Mouse (Mus musculus) left cerebral cortex, adult 11 months (tissue): Measurements from ENCODE around the gene Dhx57.
"Not testable (repeated sequence)": the region's sequence is repeated elsewhere in the genome, so short reads cannot be mapped to it uniquely, and the experiment has no call there.

Experiments used
- DNase-seq: peaks from one replicate; pipeline ENCODE4 v3.0.0; 2022; ENCODE audit warnings: low spot score

Gene Dhx57

DNA sequence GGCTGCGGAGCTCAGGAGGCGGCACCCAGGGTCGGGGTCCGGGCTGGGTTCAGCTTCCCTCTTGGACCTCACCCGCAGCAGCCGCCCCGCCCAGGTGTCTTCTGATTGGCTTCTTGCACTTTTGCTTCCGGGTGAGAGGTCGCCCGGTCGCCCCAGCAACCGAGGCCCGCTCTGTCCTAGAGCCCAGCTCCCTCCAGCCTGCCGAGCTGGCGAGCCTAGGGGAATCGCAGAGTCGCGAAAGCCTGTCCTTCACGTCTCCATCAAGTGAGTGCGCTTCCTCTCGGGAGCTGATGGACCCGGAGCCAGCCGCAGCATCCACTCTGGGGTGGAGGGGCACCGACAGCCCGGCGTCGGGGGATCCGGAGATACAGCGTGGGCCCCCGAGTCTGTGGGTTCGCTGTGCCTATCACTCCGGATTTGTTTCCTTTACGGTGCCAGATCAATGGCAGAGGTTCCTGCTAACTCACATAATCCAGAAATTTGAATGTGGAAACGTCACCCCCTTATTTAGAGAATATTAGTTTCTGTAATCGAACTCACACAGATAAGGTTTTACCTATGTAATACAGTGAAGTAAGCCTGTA lies at the start of gene Dhx57, which contains the start of gene Morn2:
Gene Dhx57 (minus strand): TSS at position 403 of the 584 bp plus-strand sequence.
Gene Morn2 (plus strand): TSS at position 130 of the 584 bp plus-strand sequence.
- peak; percentile 91 for DNase-seq

DNA sequence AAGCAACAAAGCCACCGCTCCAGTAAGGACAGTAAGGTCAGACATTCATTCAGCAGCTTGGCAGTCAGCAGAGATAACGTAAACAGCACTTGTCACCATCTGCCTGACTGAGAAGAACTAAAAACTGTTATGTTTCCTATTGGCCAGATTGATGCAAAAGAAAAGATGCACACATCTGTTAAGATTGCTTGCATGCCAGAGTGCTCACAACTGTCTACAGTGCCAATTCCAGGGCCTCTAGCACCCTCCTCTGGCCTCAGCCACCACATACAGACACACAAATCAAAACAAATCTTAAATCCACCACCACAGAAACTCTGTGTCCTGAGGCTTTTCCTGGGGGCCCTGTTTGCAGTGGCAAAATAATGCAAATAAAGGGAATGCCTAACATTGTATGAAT lies 42.1 kb upstream of the Dhx57 start:
- no peak for DNase-seq

DNA sequence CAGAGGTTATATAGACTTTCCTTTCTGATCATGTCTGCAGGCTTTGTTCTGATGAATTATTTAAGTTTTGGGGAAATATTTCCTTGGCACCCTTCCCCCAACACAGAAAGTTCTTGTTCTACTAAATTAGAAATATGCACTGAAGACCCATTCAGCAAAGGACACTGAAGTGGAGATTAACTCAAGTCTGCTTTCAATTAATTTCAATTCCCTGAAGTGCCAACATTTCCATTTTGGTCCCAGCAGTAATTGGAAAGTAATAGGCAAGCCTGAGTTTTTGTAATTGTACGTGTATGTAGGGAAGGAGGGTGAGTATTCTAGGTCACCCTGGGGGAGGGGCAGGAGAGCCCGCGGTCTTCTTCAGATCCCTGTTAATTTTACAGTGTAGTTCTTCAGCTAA lies 36.2 kb upstream of the Dhx57 start:
- DNase-seq = no peak

DNA sequence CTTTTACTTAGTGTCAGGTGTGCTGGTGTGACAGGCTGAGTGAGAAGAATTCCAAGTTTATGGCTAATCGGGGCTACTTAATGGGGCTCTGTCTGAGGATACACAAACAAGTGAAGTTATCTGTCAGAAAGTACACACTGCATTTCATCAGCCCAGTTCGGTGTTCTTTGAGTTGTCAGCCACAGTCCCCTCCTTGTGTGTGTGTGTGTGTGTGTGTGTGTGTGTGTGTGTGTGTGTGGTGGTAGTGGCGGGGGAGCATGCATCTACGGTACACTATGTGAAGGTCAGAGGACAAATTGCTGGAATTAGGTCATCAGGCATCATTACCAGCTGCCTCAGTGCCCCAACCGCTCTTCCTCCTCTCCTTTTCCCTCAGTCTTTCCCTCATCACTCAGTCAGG lies 35.2 kb upstream of the Dhx57 start:
- no peak for DNase-seq

DNA sequence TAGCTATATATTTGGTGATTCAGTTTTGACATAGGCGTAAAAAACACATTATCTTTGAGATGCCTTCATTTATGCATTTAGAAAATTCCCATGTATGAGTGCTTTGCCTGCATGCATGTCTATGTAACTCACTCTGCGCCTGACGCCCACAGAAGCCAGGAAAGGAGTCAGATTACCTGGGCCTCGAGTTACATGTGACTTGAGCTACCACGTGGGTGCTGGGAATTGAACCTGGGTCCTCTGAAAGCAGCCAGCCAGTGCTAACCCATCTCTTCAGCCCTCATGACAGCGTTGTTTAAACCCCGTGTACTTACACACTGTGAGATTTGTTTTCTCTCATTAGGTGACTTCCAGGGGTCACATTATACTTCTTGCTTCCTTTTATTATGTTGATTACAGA lies 34.2 kb upstream of the Dhx57 start:
- no peak for DNase-seq

DNA sequence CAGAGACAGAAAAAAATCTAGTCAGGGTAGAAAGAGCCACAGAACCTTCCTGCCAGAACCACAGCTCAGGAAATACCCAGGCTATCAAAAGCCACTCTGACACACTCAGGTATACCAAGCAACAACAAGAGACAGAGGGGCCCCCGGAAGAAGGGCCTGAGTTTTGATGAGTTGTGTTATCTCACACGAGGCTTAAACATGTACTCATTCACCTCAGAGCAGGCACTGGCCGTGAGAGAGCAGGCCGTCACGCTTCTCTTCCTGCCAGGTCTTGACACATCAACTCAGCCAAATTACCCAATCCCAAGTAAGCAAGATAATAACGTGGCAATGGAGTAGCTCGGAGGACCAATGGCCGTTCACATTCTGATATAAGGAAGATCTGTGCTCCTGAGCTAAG lies 33.4 kb upstream of the Dhx57 start:
- no peak for DNase-seq

DNA sequence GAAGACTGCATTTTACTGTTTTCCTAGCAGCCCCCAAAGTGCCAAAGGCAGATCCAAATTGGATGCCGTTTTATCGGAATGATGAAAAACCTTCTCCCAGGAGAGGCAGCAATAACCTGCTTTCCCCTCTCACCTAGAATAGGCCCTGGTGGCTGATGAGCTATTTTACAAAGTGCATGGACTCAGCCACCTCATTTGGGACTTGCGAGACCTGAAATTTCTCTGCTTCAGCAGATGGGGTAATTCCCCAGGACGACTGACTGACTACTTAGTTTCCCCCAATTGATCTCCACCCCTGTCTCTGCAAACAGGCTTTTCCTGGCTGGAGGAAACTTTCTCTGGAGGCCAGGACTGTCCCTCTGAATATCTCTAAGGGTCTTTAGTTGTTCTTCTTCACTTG lies 32.7 kb upstream of the Dhx57 start:
- no peak for DNase-seq

DNA sequence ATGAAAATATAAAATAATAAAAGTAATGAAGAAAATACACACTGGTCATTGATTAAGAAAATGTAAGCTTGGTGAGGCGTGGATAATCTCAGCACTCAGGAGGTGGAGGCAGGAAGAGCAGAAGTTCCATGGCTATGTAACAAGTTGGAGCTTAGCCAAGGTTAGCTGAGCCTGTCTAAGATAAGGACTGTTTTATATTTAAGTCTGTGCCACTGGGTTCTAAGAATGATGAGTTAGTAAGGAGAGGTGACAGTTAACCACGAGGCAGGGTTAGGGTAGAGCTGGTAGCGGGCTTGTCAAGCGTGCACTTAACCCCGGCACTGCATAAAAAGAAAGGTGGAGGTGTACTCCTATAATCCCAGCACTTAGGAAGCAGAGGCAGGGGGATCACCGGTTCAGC lies 32.0 kb upstream of the Dhx57 start:
- DNase-seq = no peak

DNA sequence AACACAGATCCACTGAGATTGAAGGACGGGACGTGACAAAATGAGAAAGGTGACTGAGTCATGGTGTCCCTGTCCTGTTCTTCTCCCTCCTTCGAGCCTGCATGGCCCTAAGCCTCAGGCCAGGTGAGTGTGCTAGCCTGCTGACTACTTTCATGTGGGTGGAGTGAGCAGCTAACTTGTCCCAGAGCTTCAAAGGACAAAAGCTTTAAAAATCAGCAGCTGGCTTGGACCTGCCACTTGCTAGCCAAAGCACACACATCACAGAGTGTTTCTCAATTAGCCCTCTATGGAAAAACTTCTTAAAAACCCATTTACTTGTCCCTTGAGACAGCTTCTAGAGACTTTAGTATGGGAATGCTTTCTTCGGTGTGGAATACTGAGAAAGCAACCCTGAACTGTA lies 22.1 kb upstream of the Dhx57 start:
- no peak for DNase-seq

DNA sequence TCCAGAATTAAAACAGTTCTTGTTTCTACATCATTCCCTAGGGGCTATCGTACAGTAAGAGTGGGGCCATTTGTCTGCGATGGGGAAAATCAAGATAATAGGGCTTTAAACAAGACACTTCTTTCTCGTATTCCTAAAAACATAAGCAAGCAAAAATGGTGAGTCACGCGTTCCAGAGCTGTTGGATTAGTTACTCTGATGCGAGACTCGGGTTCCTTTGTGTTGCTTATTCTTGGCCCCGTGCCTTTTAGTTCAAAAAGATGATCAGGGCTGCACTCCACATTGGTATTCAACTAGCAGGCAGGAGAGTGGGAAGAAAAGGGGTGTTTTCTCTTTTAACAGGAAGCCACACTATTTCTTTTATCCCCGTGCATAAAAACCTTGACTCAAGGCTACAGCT lies 21.5 kb upstream of the Dhx57 start:
- DNase-seq = no peak

DNA sequence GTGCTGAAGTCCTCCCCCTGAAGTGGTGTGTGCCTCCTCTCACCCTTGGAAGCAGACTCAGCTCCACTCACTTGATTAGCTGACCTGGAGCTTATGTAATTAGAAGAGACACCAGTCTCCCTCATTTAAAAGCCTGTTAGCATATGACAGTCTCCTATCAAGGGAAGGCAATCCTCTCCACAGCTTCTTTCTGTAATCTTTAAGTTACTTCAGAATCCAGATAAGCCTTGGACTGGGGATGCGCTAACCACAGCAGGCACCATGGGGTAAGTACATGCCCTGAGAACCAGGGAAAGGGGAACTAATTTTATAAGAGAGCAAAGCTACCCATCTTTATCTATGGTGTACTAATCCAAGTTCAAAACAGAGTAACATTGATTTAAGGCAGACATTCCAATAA lies 17.0 kb upstream of the Dhx57 start, which contains the start of gene Arhgef33:
Gene Arhgef33 (plus strand): TSS at position 157 of the 400 bp plus-strand sequence.
- DNase-seq = no peak

DNA sequence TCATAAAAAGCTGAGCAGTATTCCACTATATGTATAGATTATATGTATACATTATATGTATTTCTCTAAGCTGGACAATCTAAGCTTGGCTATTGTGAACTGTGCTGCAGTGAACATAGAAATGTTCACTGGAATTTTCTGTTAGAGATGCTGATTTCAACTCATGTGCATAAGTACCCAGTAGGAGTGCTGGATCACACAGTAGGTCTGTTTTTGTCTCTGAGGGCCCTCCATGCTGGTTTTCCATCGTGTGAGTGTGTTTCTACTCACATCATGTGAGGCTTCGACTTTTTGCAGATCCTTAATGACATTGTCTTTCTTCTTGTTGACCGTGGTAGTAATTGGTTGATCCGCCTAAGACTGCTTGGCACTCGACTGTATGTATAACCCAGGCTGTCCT lies 8.6 kb upstream of the Dhx57 start:
- no peak for DNase-seq

DNA sequence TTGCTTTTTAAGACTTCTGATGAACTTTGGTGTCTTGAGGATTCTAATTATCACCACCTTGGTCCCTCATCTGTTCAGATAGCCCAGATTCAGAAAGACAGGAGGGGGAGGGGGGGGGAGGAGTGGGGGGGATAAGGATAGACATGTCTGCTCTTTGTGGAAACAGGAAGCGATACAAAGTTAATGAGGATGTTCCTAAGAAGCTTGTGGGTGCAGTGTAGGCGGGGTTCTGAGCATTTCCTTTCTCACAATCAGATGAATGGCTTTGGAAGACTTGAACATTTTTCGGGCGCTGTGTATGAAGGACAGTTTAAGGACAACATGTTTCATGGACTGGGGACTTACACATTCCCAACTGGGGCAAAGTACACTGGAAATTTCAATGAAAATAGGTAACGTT lies 5.0 kb upstream of the Dhx57 start:
- DNase-seq = no peak

DNA sequence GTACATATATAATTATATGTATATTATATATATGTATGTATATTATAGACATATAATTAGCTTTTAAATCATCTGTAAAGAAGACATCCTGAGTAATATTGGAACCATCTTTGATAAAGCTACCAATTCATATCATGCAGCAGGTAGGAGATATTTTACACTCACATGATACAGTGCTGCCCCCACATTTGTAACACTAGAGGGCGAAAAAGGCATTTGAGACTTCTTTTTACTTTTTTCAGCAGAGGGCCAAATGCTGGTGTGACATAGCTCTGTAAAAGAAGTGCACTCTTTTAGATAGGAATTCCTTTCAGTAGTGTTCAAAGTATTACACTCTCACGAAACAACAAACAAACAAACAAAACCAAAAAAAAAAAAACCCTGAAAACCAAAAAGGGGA lies 872 bp upstream of the Dhx57 start:
- DNase-seq = peak; percentile 24

DNA sequence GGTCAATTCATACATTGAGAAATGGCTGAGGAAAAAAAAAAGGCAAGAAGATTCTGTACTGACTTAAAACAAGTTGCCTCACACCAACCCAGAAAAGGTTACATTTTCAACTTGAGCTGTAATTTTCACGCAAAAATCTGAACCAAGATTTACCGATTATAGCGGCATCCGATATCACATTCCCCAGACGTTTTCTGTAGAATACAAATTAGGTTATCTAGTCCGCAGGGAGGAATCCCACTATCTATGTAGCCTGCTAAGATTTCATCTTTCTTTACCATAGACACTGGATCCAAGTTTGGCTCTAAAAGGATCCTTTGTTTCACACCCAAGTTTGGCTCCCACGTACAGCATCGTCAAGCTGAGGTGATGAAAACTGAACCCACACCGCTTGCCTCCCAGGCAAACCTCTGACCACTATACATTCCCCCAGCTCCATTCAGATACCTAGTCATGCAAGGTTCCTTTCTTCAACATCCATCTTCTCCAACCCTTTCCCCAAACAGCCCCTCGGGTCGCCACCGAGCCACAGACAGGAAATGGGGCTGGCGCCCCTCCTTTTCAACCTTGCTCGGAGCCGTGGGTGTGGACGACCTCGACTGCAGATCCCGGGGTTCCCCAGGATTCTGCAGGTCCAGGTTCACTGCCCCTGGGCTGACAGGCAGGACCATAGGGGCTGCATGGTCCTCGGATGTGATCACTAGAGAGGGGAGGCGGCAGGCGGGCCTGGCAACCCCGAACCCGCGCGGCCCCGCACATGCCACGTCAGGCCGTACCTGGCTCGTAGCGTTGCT lies 799 bp downstream of the Dhx57 start:
- peak; percentile 8 for DNase-seq

DNA sequence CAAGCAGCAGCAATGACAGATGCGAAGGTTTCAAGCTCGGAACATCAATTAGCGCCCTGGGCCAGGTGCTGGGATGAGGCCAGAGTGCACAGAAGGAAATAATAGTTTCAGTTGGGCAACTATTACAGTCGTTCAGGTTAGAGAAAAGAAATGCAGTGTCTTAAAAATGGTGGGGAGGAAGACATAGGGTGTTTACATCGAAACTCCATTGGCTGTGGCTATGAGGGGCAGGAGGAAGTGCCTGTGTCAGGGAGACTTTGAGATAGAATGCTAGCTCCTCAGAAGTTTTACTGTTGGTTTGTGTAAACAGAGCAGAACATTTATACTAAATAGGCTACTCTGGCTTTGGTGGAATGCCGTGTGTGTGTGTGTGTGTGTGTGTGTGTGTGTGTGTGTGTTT lies 2.3 kb downstream of the Dhx57 start:
- no peak for DNase-seq

DNA sequence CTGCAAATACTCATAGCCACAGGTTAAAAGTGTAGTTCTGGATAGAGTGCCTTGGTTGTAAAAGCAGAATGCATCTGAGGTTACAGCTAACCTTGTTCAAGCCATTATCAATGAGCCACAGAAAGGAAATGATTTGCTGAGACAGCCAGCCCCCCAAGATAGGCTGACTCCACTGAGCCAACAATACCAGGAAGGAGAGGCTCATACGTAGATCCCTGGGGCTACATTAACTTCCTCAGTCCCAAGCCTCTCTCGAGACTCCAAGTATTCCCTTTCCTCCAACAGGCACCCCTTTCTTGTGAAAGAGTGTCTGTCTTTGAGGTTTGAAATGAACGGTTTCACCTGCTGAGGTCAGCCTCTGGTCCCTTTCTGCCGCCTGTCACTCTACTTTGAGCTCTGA lies 5.8 kb downstream of the Dhx57 start:
- no peak for DNase-seq

DNA sequence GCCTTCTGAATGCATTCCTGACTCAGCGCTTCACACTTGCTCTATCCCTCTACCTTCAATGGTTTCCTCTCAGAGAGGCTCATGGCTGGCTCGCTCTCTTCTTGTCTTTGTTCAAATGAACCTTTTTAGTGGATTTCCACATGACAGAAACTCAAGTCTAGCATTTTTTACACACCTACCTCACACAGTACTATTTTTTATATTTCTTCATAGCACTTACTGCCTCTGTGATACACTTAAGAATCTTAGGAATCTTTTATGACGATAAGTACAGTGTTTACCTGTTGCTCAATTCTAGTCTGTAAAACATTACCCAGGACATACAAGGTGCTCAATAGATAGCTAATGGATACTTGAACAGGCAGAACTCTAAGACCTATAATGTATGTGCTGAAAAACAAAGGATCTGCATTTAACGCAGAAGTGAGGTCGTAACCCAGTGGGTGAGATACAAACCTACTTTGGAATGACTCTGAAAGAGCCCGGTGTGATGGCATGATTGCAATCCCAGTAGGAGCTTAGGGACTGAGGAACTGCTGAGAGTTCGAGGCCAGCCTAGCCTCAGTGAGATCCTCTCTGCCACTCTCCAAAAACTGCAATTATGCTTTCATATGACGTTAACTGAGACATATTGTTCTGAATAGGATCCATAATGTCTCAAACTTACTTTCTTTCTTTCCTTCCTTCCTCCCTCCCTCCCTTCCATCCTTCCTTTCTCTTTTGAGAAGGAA lies 10.8 kb downstream of the Dhx57 start:
- no peak for DNase-seq

DNA sequence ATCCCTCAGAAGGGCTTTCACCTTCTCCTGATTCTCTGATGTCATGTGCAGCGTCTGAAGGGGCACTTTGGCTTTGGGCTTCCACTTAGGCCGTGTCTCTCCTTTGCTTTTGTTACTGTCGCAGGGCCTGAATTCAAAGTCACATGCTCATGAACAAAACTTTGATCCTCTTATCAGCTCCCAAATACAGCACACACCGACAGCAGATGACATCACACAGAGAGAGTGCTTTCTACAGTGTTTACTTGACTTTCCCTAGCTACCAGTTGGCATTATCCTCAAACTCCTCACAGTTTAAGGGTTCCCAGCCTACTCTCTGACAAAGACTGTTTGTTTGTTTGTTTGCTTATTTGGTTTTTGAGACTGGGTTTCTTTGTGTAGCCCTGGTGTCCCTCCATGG lies 12.0 kb downstream of the Dhx57 start:
- no peak for DNase-seq

DNA sequence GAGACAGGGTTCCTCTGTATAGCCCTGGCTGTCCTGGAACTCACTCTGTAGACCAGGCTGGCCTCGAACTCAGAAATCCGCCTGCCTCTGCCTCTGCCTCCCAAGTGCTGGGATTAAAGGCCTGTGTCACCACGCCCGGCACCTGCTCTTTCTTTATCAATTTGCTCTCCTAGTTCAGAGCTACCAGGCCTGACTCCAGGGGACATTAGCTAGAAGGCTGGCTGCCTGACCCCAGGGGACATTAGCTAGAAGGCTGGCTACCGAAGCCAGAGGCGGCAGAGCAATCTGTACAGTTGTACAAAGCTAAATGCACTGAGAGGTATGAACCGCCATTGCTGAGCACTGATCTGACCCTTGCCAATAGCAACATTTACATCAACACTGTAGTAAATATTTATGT lies 19.7 kb downstream of the Dhx57 start:
- DNase-seq = not testable (repeated sequence)

DNA sequence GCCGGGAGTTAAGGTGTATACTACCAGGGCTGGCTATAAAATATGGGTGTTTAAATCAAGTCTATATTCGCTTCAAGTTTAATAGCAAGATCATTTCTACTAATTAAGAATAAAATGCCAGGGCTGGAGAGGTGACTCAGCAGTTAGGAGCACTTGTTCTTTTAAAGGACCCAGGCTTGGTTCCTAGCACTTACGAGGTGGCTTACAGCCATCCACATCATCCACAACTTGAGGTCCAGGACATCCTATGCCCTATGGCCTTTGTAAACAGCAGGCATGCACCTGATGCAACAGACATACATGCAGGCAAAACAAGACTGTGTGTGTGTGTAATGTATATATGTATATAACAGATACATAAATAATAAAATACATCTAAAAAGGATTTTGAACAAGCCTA lies 22.1 kb downstream of the Dhx57 start:
- DNase-seq = no peak

DNA sequence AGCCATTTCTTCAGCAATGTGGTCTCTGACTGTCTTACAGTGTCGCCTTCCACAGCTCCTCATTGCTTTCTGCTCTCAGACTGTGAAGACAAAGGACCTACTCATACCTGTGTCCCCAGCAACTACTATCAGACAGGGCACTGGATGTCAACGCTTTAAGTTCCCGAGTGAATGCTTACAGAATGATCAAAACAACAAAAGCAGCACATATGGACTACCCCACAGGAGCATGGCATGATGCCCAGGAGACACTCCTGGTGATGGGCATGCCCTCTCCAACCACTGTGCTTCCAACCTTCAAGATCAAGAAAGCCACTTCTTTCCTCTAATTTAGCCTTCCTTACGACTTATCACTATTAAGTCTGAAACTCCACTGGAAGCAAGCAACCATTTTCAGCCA lies 23.2 kb downstream of the Dhx57 start:
- no peak for DNase-seq

DNA sequence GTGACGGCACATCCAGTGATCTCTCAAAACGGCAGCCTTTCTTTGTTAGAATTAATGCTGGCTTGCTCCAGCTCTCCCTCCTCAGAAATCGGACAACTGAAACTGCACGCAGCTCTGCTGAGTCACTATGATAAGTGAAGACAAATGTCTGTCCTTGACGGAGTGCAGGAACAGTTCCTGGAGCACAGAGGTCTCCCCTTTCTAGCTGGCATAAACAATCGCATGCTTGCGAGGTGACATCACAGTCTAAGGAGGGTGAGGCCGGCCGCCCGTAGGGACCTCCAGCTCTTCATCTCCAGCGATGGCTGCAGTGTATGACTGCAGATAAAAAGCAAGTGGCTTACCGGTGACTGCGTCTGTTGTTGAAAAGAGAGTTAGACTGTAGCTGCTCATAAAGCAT lies 35.1 kb downstream of the Dhx57 start:
- DNase-seq = no peak
